Mouse (Mus musculus): Measurements from ENCODE around the gene Hivep1. TPM values are rescaled to one million over a fixed set of nuclear protein-coding genes. Genes with fewer than 3 reads are reported as not detected.

Hivep1 gene
- polyA plus RNA-seq, 1 experiment = 24.2 TPM

- H3K4me3 ChIP-seq (ENCODE audit: insufficient read depth, low read length) = peak overlapping the region; percentile 70
- peak overlapping the region; percentile 89 for H3K27ac ChIP-seq (ENCODE audit: insufficient read depth, low read depth, low read length)
- TF ChIP-seq CTCF (IDR thresholded peaks at IDR 0.05; ENCODE audit: low read depth, low read length) = no peak
- no peak for TF ChIP-seq POLR2A (IDR thresholded peaks at IDR 0.05; ENCODE audit: borderline replicate concordance, low read depth, low read length)
- H3K4me1 ChIP-seq (ENCODE audit: control insufficient read depth, insufficient read depth, low read length) = 0 out of 2 replicates have a peak, but pooled peaks cover 5% of the 10 kb centered on the region
These were observed 980 bp upstream of the Hivep1 start for GRCm38 (mm10) chr13:42050880-42051201.

- peak overlapping the region; percentile 70 for H3K4me3 ChIP-seq (ENCODE audit: insufficient read depth, low read length)
- peak overlapping the region; percentile 89 for H3K27ac ChIP-seq (ENCODE audit: insufficient read depth, low read depth, low read length)
- no peak for TF ChIP-seq CTCF (IDR thresholded peaks at IDR 0.05; ENCODE audit: low read depth, low read length)
- no peak for TF ChIP-seq POLR2A (IDR thresholded peaks at IDR 0.05; ENCODE audit: borderline replicate concordance, low read depth, low read length)
- 0 out of 2 replicates have a peak, but pooled peaks cover 5% of the 10 kb centered on the region for H3K4me1 ChIP-seq (ENCODE audit: control insufficient read depth, insufficient read depth, low read length)
These were observed 467 bp upstream of the Hivep1 start for GRCm38 (mm10) chr13:42051202-42051906.

- Histone ChIP-seq H3K27ac (ENCODE audit: insufficient read depth, low read depth, low read length) (peak overlapping the region; percentile 53), H3K4me1 (ENCODE audit: control insufficient read depth, insufficient read depth, low read length) (0 out of 2 replicates have a peak, but pooled peaks cover 5% of the 10 kb centered on the region), H3K4me3 (ENCODE audit: insufficient read depth, low read length) (peak overlapping the region; percentile 93)
- TF ChIP-seq POLR2A (IDR thresholded peaks at IDR 0.05; ENCODE audit: borderline replicate concordance, low read depth, low read length) = no peak
- TF ChIP-seq CTCF (IDR thresholded peaks at IDR 0.05; ENCODE audit: low read depth, low read length) = no peak
These were observed 1.1 kb downstream of the Hivep1 start for GRCm38 (mm10) chr13:42052696-42053541.

- Histone ChIP-seq H3K4me1 (ENCODE audit: control insufficient read depth, insufficient read depth, low read length) (0 out of 2 replicates have a peak, but pooled peaks cover 5% of the 10 kb centered on the region), H3K27ac (ENCODE audit: insufficient read depth, low read depth, low read length) (no peak overlapping the region), H3K4me3 (ENCODE audit: insufficient read depth, low read length) (no peak overlapping the region)
- TF ChIP-seq CTCF (IDR thresholded peaks at IDR 0.05; ENCODE audit: low read depth, low read length) = no peak
These were observed 1.8 kb downstream of the Hivep1 start for GRCm38 (mm10) chr13:42053656-42054055.

- H3K4me3 ChIP-seq (ENCODE audit: insufficient read depth, low read length) = no peak overlapping the region
- TF ChIP-seq POLR2A (IDR thresholded peaks at IDR 0.05; ENCODE audit: borderline replicate concordance, low read depth, low read length) (no peak), CTCF (IDR thresholded peaks at IDR 0.05; ENCODE audit: low read depth, low read length) (no peak)
- no peak overlapping the region for H3K27ac ChIP-seq (ENCODE audit: insufficient read depth, low read depth, low read length)
- H3K4me1 ChIP-seq (ENCODE audit: control insufficient read depth, insufficient read depth, low read length) = 0 out of 2 replicates have a peak, but pooled peaks cover 5% of the 10 kb centered on the region
These were observed 2.3 kb downstream of the Hivep1 start for GRCm38 (mm10) chr13:42054138-42054537.

- TF ChIP-seq CTCF (IDR thresholded peaks at IDR 0.05; ENCODE audit: low read depth, low read length) (no peak), POLR2A (IDR thresholded peaks at IDR 0.05; ENCODE audit: borderline replicate concordance, low read depth, low read length) (no peak)
- H3K27ac ChIP-seq (ENCODE audit: insufficient read depth, low read depth, low read length) = no peak overlapping the region
- H3K4me3 ChIP-seq (ENCODE audit: insufficient read depth, low read length) = no peak overlapping the region
- H3K4me1 ChIP-seq (ENCODE audit: control insufficient read depth, insufficient read depth, low read length) = peaks cover 10% of the 10 kb centered on the region; the same call in 1 of the 2 replicates
These were observed 5.0 kb downstream of the Hivep1 start for GRCm38 (mm10) chr13:42056712-42057332.

GRCm38 (mm10) chr13:42060846-42061630 is 9.2 kb downstream of the Hivep1 start:
- Histone ChIP-seq H3K4me1 (ENCODE audit: control insufficient read depth, insufficient read depth, low read length) (peaks cover 12% of the 10 kb centered on the region), H3K4me3 (ENCODE audit: insufficient read depth, low read length) (no peak overlapping the region), H3K27ac (ENCODE audit: insufficient read depth, low read depth, low read length) (no peak overlapping the region)
- TF ChIP-seq POLR2A (IDR thresholded peaks at IDR 0.05; ENCODE audit: borderline replicate concordance, low read depth, low read length) = no peak
- no peak for TF ChIP-seq CTCF (IDR thresholded peaks at IDR 0.05; ENCODE audit: low read depth, low read length)

GRCm38 (mm10) chr13:42064257-42064656 is 12.4 kb downstream of the Hivep1 start:
- Histone ChIP-seq H3K4me1 (ENCODE audit: control insufficient read depth, insufficient read depth, low read length) (peaks cover 12% of the 10 kb centered on the region), H3K4me3 (ENCODE audit: insufficient read depth, low read length) (no peak overlapping the region), H3K27ac (ENCODE audit: insufficient read depth, low read depth, low read length) (no peak overlapping the region)
- TF ChIP-seq CTCF (IDR thresholded peaks at IDR 0.05; ENCODE audit: low read depth, low read length) (no peak), POLR2A (IDR thresholded peaks at IDR 0.05; ENCODE audit: borderline replicate concordance, low read depth, low read length) (no peak)

GRCm38 (mm10) chr13:42070236-42070635 is 18.4 kb downstream of the Hivep1 start:
- H3K4me3 ChIP-seq (ENCODE audit: insufficient read depth, low read length) = no peak overlapping the region
- no peak for TF ChIP-seq CTCF (IDR thresholded peaks at IDR 0.05; ENCODE audit: low read depth, low read length)
- no peak overlapping the region for H3K27ac ChIP-seq (ENCODE audit: insufficient read depth, low read depth, low read length)
- peaks cover 18% of the 10 kb centered on the region for H3K4me1 ChIP-seq (ENCODE audit: control insufficient read depth, insufficient read depth, low read length)

All from bone marrow macrophage, adult 2 months (primary cell).